Mouse (Mus musculus): Measurements from ENCODE around the gene Syf2. TPM values are rescaled to one million over a fixed set of nuclear protein-coding genes. Genes with fewer than 3 reads are reported as not detected.

Gene Syf2
- total and polyA plus RNA-seq, 3 experiments: 94.6 to 165 (median 103) TPM

DNA sequence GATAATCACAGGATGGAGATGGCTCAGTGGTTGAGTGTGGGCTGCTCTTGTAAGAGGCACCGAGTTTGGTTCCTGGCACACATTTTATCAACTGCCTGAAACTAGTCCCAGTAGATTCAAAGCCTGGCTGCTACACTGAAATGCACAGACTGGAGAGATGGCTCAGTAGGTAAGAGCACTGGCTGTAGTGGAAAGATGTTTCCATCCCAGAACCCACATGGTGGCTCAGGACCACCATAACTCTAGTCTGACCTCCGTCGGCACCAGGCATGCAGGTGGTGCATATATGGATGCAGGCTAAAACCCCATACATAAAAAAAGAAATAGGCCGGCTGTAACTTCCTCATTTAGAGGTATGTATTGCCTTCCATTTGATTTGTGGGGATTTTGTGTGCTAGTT lies 1.2 kb upstream of the Syf2 start (continued):
- TF ChIP-seq RAD21 (IDR thresholded peaks at IDR 0.05; ENCODE audit: low read depth, low read length) (no peak), GATA1 (IDR thresholded peaks at IDR 0.05; ENCODE audit: low read depth, low read length) (no peak), E2F4 (IDR thresholded peaks at IDR 0.05; ENCODE audit: borderline replicate concordance, low read depth, low read length) (no peak), MAX (IDR thresholded peaks at IDR 0.05; ENCODE audit: low read length) (no peak), BHLHE40 (IDR thresholded peaks at IDR 0.05; ENCODE audit: borderline replicate concordance, low read depth, low read length) (no peak), MXI1 (IDR thresholded peaks at IDR 0.05; ENCODE audit: low read depth, low read length) (peak; percentile 15; the same call in 1 of the 2 replicates), POLR2A (IDR thresholded peaks at IDR 0.05; ENCODE audit: control insufficient read depth in 1 of 2, insufficient read depth in 1 of 2, low read depth in 1 of 2, low read length in 2 of 2, poor library complexity in 1 of 2) (no peak), SMC3 (IDR thresholded peaks at IDR 0.05; ENCODE audit: low read depth, low read length) (no peak), UBTF (IDR thresholded peaks at IDR 0.05; ENCODE audit: borderline replicate concordance, insufficient read depth, low read depth, low read length) (no peak), TAL1 (IDR thresholded peaks at IDR 0.05; ENCODE audit: low read length) (no peak), ZNF384 (IDR thresholded peaks at IDR 0.05; ENCODE audit: low read depth, low read length) (peak; percentile 42; the same call in 1 of the 2 replicates), NRF1 (IDR thresholded peaks at IDR 0.05; ENCODE audit: insufficient read depth, low read depth, low read length, poor library complexity, severe bottlenecking) (no peak)

DNA sequence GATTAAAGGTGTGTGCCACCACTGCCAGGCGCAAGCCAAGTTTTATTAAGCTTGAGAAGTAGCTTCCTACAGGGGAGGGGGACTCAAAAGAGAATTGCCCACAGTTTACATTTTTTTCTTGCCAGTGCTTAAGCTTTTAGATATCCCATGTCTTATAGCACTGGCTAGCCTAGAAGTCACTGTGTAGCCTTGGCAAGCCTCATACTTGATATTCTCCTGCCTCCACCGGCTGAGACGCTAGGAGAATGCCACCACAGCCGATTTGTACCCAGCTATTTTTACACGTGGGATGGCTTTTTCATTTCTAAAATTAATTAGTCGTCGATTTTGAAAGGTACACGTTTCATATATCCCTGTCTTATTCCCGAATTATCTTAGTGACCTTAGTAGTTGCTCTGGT lies 508 bp upstream of the Syf2 start:
- Histone ChIP-seq H3K79me2 (ENCODE audit: control insufficient read depth, insufficient read depth, low read length, poor library complexity) (peaks cover 23% of the 10 kb centered on the region), H3K36me3 (ENCODE audit: control insufficient read depth in 1 of 2, insufficient read depth in 2 of 2, low read length in 2 of 2) (peaks cover 28 to 35% of the 10 kb centered on the region in 2 experiments), H3K27me3 (ENCODE audit: control insufficient read depth in 1 of 2, insufficient read depth in 2 of 2, low read length in 2 of 2) (no peaks in the 10 kb centered on the region), H3K4me3 (ENCODE audit: control insufficient read depth in 1 of 2, insufficient read depth in 1 of 2, low read depth in 2 of 2, low read length in 2 of 2) (peak overlapping the region; percentile 26 to 70), H3K9ac (ENCODE audit: control insufficient read depth, low read depth, low read length, poor library complexity, severe bottlenecking) (peak overlapping the region; percentile 77), H3K4me1 (ENCODE audit: control insufficient read depth in 1 of 2, insufficient read depth in 2 of 2, low read length in 2 of 2) (peaks cover 3 to 6% of the 10 kb centered on the region in 2 experiments; a peak in 3 of 4 replicates), H3K27ac (ENCODE audit: control insufficient read depth, low read depth, low read length) (peak overlapping the region; percentile 94), H3K9me3 (replicated peaks; ENCODE audit: insufficient read depth, low read length) (no peaks in the 10 kb centered on the region)
- DNase-seq (ENCODE audit: low read depth, low spot score): peak; percentile 60
- TF ChIP-seq CHD2 (IDR thresholded peaks at IDR 0.05; ENCODE audit: low read length): no peak
- TF ChIP-seq GABPA (IDR thresholded peaks at IDR 0.05; ENCODE audit: low read depth, low read length): no peak
- no peak for TF ChIP-seq POLR2AphosphoS5 (IDR thresholded peaks at IDR 0.05; ENCODE audit: borderline replicate concordance, low read depth, low read length)
- no peak for TF ChIP-seq KAT2A (conservative IDR thresholded peaks at IDR 0.05; ENCODE audit: low read depth, low read length)
- TF ChIP-seq POLR2AphosphoS2 (IDR thresholded peaks at IDR 0.05; ENCODE audit: low read length): no peak
- no peak for TF ChIP-seq SMC3 (IDR thresholded peaks at IDR 0.05; ENCODE audit: low read depth, low read length)
- TF ChIP-seq CHD1 (IDR thresholded peaks at IDR 0.05; ENCODE audit: low read depth, low read length): no peak
- TF ChIP-seq MAZ (IDR thresholded peaks at IDR 0.05; ENCODE audit: low read depth, low read length): no peak
- no peak for TF ChIP-seq MAX (IDR thresholded peaks at IDR 0.05; ENCODE audit: low read length)

Data from MEL (cell line).